Mouse (Mus musculus) CH12.LX (cell line): ENCODE measurements around the gene Trappc12. TPM values are rescaled to one million over a fixed set of nuclear protein-coding genes. Genes with fewer than 3 reads are reported as not detected.

Source experiments
- DNase-seq: peaks from one replicate; pipeline ENCODE4 v3.0.0-alpha.2; 2013; ENCODE audit errors: extremely low read depth
- H3K27ac ChIP-seq: 2 replicates; pipeline ENCODE4 v1.5.1; 2012; ENCODE audit warnings: low read depth, mild to moderate bottlenecking, control low read depth, moderate library complexity; ENCODE audit not compliant: insufficient read depth
- H3K27me3 ChIP-seq: replicated peaks from 2 replicates; pipeline ENCODE3; 2012; ENCODE audit warnings: inconsistent platforms
- H3K36me3 ChIP-seq, 2 experiments: replicated peaks in 1 of 2; 2 replicates each; pipeline versions ENCODE3 to v1.6.1; 2012; ENCODE audit warnings: inconsistent platforms in 1 of 2, low read length in 1 of 2, mild to moderate bottlenecking in 1 of 2, mixed read lengths in 1 of 2, moderate library complexity in 1 of 2; ENCODE audit not compliant: control insufficient read depth in 1 of 2, insufficient read depth in 1 of 2
- H3K4me1 ChIP-seq, 2 experiments: 2 replicates each; pipeline ENCODE4 v1.6.1; 2012; ENCODE audit warnings: inconsistent platforms in 1 of 2, moderate library complexity in 1 of 2; ENCODE audit not compliant: insufficient read depth in 2 of 2, control insufficient read depth in 1 of 2
- H3K4me2 ChIP-seq: 2 replicates; pipeline ENCODE4 v1.6.1; 2012; ENCODE audit warnings: low read depth, mild to moderate bottlenecking, control low read depth; ENCODE audit not compliant: poor library complexity, insufficient read depth, severe bottlenecking
- H3K4me3 ChIP-seq, 3 experiments: fragments of 150-350 bp in 1 of 3; sonication (generic) in 1 of 3; replicated peaks in 1 of 3; 2 replicates each; pipeline versions ENCODE3 to v1.5.1; 2011 to 2012; ENCODE audit warnings: low read depth in 2 of 3, low read length in 2 of 3, mild to moderate bottlenecking in 2 of 3, moderate library complexity in 2 of 3, control low read depth in 1 of 3, improper control_type of control experiment in 1 of 3, inconsistent platforms in 1 of 3, mixed read lengths in 1 of 3; ENCODE audit not compliant: poor library complexity in 1 of 3
- H3K79me2 ChIP-seq: replicated peaks from 2 replicates; pipeline ENCODE4 v1.6.1; 2012; ENCODE audit warnings: mild to moderate bottlenecking, moderate library complexity; ENCODE audit not compliant: control insufficient read depth, poor library complexity, insufficient read depth, severe bottlenecking; ENCODE audit errors: extremely low read depth
- H3K9ac ChIP-seq: 2 replicates; pipeline ENCODE4 v1.6.1; 2012; ENCODE audit warnings: low read depth, mild to moderate bottlenecking, control low read depth, moderate library complexity; ENCODE audit not compliant: insufficient read depth
- H3K9me3 ChIP-seq: replicated peaks from 2 replicates; pipeline ENCODE3; 2012; ENCODE audit warnings: low read length, inconsistent platforms, mixed read lengths
- BHLHE40 ChIP-seq: IDR thresholded peaks from 2 replicates; pipeline ENCODE4 v1.6.1; 2011; ENCODE audit warnings: mild to moderate bottlenecking, low read depth, low read length, improper control_type of control experiment
- CHD2 ChIP-seq: IDR thresholded peaks from 2 replicates; pipeline ENCODE4 v1.6.1; 2011; ENCODE audit warnings: low read length, improper control_type of control experiment
- E2F4 ChIP-seq: IDR thresholded peaks from 2 replicates; pipeline ENCODE4 v1.6.1; 2011; ENCODE audit warnings: low read depth, low read length, improper control_type of control experiment; ENCODE audit not compliant: insufficient replicate concordance
- ETS1 ChIP-seq: conservative IDR thresholded peaks from 2 replicates; pipeline ENCODE4 v1.6.1; 2012; ENCODE audit warnings: low read depth, mild to moderate bottlenecking, inconsistent platforms, low read length, improper control_type of control experiment, moderate library complexity
- IRF4 ChIP-seq: IDR thresholded peaks from 2 replicates; pipeline ENCODE4 v1.6.1; 2014; ENCODE audit warnings: low read depth, mild to moderate bottlenecking, inconsistent platforms, low read length, improper control_type of control experiment
- JUND ChIP-seq: conservative IDR thresholded peaks from 2 replicates; pipeline ENCODE4 v1.6.1; 2011; ENCODE audit warnings: low read depth, low read length, improper control_type of control experiment
- KAT2A ChIP-seq: IDR thresholded peaks from 2 replicates; pipeline ENCODE4 v1.6.1; 2012; ENCODE audit warnings: low read length, improper control_type of control experiment, inconsistent platforms; ENCODE audit not compliant: insufficient replicate concordance
- MAX ChIP-seq: IDR thresholded peaks from 2 replicates; pipeline ENCODE4 v1.6.1; 2011; ENCODE audit warnings: low read length, improper control_type of control experiment
- MEF2A ChIP-seq: IDR thresholded peaks from 2 replicates; pipeline ENCODE4 v1.6.1; 2014; ENCODE audit warnings: low read depth, mild to moderate bottlenecking, inconsistent platforms, low read length, improper control_type of control experiment, borderline replicate concordance
- MXI1 ChIP-seq: IDR thresholded peaks from 2 replicates; pipeline ENCODE4 v1.6.1; 2011; ENCODE audit warnings: mild to moderate bottlenecking, low read depth, low read length, improper control_type of control experiment
- MYC ChIP-seq: IDR thresholded peaks from 2 replicates; pipeline ENCODE4 v1.6.1; 2011; ENCODE audit warnings: low read depth, mild to moderate bottlenecking, improper control_type of control experiment, low read length
- PAX5 ChIP-seq: IDR thresholded peaks from 2 replicates; pipeline ENCODE4 v1.6.1; 2012; ENCODE audit warnings: low read length, inconsistent platforms, mixed read lengths
- POLR2A ChIP-seq: IDR thresholded peaks from 2 replicates; pipeline ENCODE4 v1.6.1; 2011; ENCODE audit warnings: low read depth, mild to moderate bottlenecking, improper control_type of control experiment, low read length
- POLR2AphosphoS2 ChIP-seq: IDR thresholded peaks from 2 replicates; pipeline ENCODE4 v1.6.1; 2011; ENCODE audit warnings: low read depth, low read length, improper control_type of control experiment
- UBTF ChIP-seq: IDR thresholded peaks from 2 replicates; pipeline ENCODE4 v1.6.1; 2012; ENCODE audit warnings: low read depth, mild to moderate bottlenecking, inconsistent platforms, low read length, improper control_type of control experiment, moderate library complexity
- USF1 ChIP-seq: IDR thresholded peaks from 2 replicates; pipeline ENCODE4 v1.6.1; 2014; ENCODE audit warnings: low read depth, mild to moderate bottlenecking, inconsistent platforms, low read length, improper control_type of control experiment
- USF2 ChIP-seq: conservative IDR thresholded peaks from 2 replicates; pipeline ENCODE4 v1.6.1; 2011; ENCODE audit warnings: low read depth, low read length, improper control_type of control experiment
- ZKSCAN1 ChIP-seq: IDR thresholded peaks from 2 replicates; pipeline ENCODE4 v1.6.1; 2012; ENCODE audit warnings: low read depth, inconsistent platforms, low read length, improper control_type of control experiment, borderline replicate concordance
- ZMIZ1 ChIP-seq: IDR thresholded peaks from 2 replicates; pipeline ENCODE4 v1.6.1; 2012; ENCODE audit warnings: low read depth, mild to moderate bottlenecking, inconsistent platforms, low read length, improper control_type of control experiment
- ZNF384 ChIP-seq: IDR thresholded peaks from 2 replicates; pipeline ENCODE4 v1.6.1; 2012; ENCODE audit warnings: low read depth, low read length, improper control_type of control experiment, inconsistent platforms
- dilution Hi-C: fragments of 300-500 bp; cut with MboI; formaldehyde crosslinking; loops from 2 replicates; pipeline ENCODE4 v1.14.3; 2020; ENCODE audit warnings: low sequenced_read_pairs; ENCODE audit not compliant: extremely low pct_unique_long_range_greater_than_20kb, extremely low pct_ligation_motif_present
- in situ Hi-C: fragments of 300-500 bp; cut with MboI; formaldehyde crosslinking; loops from 3 replicates; pipeline ENCODE4 v1.14.3; 2019; ENCODE audit warnings: low sequenced_read_pairs, low pct_ligation_motif_present, low pct_unique_long_range_greater_than_20kb, mixed read lengths
- polyA plus RNA-seq: library from polyadenylated mRNA; unstranded; fragments of >175 nt; gene quantifications from 2 replicates; pipeline ENCODE4 v1.2.1, GENCODE M21; 2012; ENCODE audit warnings: low read depth; ENCODE audit not compliant: insufficient read length
- total RNA-seq, 2 experiments: library from RNA; depleted of rRNA; stranded (reverse); fragments of 300-350 nt in 1 of 2; fragments of >200 nt in 1 of 2; gene quantifications; 2 replicates each; pipeline ENCODE4 v1.2.3; 2012 to 2014

Gene Trappc12
- total and polyA plus RNA-seq, 3 experiments: 26.7 to 33.9 (median 28.9) TPM

- DNase-seq: peak; percentile 18
- Histone ChIP-seq H3K4me1 (peaks cover 8 to 50% of the 10 kb centered on the region in 2 experiments), H3K36me3 (peaks cover 59 to 88% of the 10 kb centered on the region in 2 experiments)
- in situ Hi-C loops: no loop called here
- TF ChIP-seq MAX: no peak
- TF ChIP-seq POLR2A: no peak
- TF ChIP-seq ZMIZ1: no peak
- TF ChIP-seq IRF4: no peak
- no peak for TF ChIP-seq E2F4
- TF ChIP-seq CHD2: no peak
- no peak for TF ChIP-seq JUND
- peak; percentile 15; the same call in 1 of the 2 replicates for TF ChIP-seq ETS1
- peak; percentile 65 for TF ChIP-seq BHLHE40
- TF ChIP-seq, all 38 proteins: peak for 2
- no peak overlapping the region for H3K9ac ChIP-seq
- no peak overlapping the region for H3K4me3 ChIP-seq
- dilution Hi-C loops: no loop called here
- no peak overlapping the region for H3K27ac ChIP-seq
- H3K4me2 ChIP-seq: no peak overlapping the region
- no peaks in the 10 kb centered on the region for H3K27me3 ChIP-seq
- no peaks in the 10 kb centered on the region for H3K79me2 ChIP-seq
- no peaks in the 10 kb centered on the region for H3K9me3 ChIP-seq
Measured at GRCm38 (mm10) chr12:28714822-28715632, 35.2 kb downstream of the Trappc12 start.

GRCm38 (mm10) chr12:28710566-28711185 is 39.6 kb downstream of the Trappc12 start:
- Histone ChIP-seq H3K79me2 (no peaks in the 10 kb centered on the region), H3K4me3 (no peak overlapping the region), H3K9ac (no peak overlapping the region), H3K27me3 (no peaks in the 10 kb centered on the region), H3K27ac (no peak overlapping the region), H3K4me2 (no peak overlapping the region), H3K36me3 (peaks cover 53 to 93% of the 10 kb centered on the region in 2 experiments), H3K9me3 (no peaks in the 10 kb centered on the region), H3K4me1 (peaks cover 8 to 31% of the 10 kb centered on the region in 2 experiments)
- TF ChIP-seq PAX5 (no peak), USF2 (no peak), MEF2A (no peak), ZKSCAN1 (no peak), ZNF384 (no peak), MXI1 (no peak), USF1 (no peak), UBTF (no peak), MYC (no peak), POLR2AphosphoS2 (no peak), KAT2A (no peak)
- in situ Hi-C loops (no loop called here), dilution Hi-C loops (no loop called here)
- DNase-seq: no peak
